Mouse (Mus musculus): ENCODE measurements at regions not wholly inside any gene's neighbourhood (a gene's known extent, or its start where the extent isn't known, plus 50 kb on each side); places are given as distances from the start of the nearest gene placed in this dataset.
A peak's percentile ranks its signal among the peaks of the same experiment; 100 is the strongest.
"Not testable (repeated sequence)": the region's sequence is repeated elsewhere in the genome, so short reads cannot be mapped to it uniquely, and the experiment has no call there.

DNA sequence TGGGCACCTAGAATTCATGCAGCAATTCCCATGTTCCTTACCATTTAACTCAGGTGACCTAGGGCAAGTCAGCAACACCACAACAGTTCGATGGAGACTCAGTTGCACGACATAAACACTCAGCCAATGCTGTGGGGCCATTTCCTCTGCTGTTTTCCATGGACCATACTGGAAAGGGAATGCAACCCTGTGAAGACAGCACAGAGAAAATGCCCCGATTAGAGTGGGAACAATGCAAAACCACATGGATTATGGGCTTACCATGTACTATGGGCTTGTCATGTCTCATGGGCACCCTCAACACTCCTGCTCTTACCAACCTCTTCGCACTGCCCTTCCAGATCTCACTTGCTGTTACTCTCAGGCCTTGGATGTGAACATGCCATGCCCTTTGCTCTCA is 207.6 kb downstream of the Snurf start:
- DNase-seq (ENCODE audit: low spot score in 2 of 2), result not testable (repeated sequence)

GRCm38 (mm10) chr7:59769749-59770148 is 235.1 kb downstream of the Snurf start:
- DNase-seq (ENCODE audit: low spot score in 2 of 2), result peak in 1 of 2 experiments; percentile 8

DNA sequence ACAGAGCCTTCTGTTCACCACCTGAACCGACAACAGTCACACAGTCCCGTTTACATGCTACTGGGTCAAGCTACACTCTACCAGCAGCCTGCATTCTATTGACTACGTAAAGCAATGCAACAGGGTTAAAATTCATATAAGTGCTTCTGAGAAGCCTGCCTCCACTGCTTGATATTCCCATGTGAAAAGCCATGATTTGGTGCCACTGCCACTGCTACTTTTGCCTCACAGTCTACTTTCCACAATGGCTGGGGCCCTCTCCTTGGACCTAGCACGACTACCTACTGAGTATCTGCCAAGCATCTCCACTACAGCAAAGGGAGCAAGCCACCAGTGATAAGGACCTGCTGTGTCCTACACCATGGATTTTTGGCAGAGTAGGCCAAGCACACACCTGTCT is 236.2 kb downstream of the Snurf start:
- DNase-seq (ENCODE audit: low spot score in 2 of 2), result peak; percentile 28 to 37

DNA sequence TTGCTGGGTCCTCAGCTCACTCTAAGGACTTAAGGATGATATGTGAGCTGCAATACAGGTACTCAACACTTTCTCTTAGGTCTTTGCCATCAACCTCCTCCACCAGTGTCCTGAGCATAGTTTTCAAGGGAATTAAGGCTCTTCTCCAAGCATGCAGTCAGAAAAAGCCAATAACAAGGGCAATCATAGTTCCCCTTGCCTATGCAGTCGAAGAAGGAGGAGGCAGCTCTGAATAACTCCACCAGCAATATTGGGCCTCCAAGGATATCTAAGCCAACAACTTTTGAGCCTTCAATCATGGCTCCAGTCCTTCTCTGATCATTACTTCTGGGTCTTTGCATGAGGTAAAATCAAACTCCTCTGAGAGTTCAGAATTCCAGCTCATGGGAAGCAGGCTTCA is 237.5 kb downstream of the Snurf start:
- not testable (repeated sequence) for DNase-seq (ENCODE audit: low spot score in 2 of 2)

All from frontal cortex, postnatal 14 days (tissue).